Mouse (Mus musculus) liver, embryonic 11.5 days (tissue): ENCODE results near the gene Itpkc. TPM values are rescaled to one million over a fixed set of nuclear protein-coding genes. Genes with fewer than 3 reads are reported as not detected.
A peak's percentile ranks its signal among the peaks of the same experiment; 100 is the strongest.

ENCODE experiments used
- ATAC-seq: fragments of 200-750 bp; cut with Nextera tagmentation; replicated peaks from 2 replicates; pipeline ENCODE4 v1.8.0; 2017; ENCODE audit warnings: moderate number of reproducible peaks, mild to moderate bottlenecking, moderate TSS enrichment, moderate library complexity; ENCODE audit not compliant: low FRiP score
- DNase-seq: peaks from one replicate; pipeline ENCODE4 v3.0.0-alpha.2; 2017; ENCODE audit warnings: low spot score
- H3K27ac ChIP-seq: fragments of 300-500 bp; sonication (generic); 2 replicates; pipeline ENCODE4 v1.5.1; 2014; ENCODE audit warnings: mild to moderate bottlenecking, low read depth, low read length, control low read depth
- H3K27me3 ChIP-seq: fragments of 300-500 bp; sonication (generic); replicated peaks from 2 replicates; pipeline ENCODE4 v1.6.1; 2014; ENCODE audit warnings: low read length, mixed read lengths; ENCODE audit not compliant: control insufficient read depth, insufficient read depth
- H3K36me3 ChIP-seq: fragments of 300-500 bp; sonication (generic); 2 replicates; pipeline ENCODE4 v1.6.1; 2014; ENCODE audit warnings: mild to moderate bottlenecking, low read length, moderate library complexity, mixed read lengths; ENCODE audit not compliant: control insufficient read depth, insufficient read depth
- H3K4me1 ChIP-seq: fragments of 300-500 bp; sonication (generic); replicated peaks from 2 replicates; pipeline ENCODE4 v1.6.1; 2014; ENCODE audit warnings: low read length, mixed read lengths; ENCODE audit not compliant: control insufficient read depth, insufficient read depth
- H3K4me2 ChIP-seq: fragments of 300-500 bp; sonication (generic); 2 replicates; pipeline ENCODE4 v1.6.1; 2014; ENCODE audit warnings: mild to moderate bottlenecking, control low read depth, moderate library complexity
- H3K4me3 ChIP-seq: fragments of 300-500 bp; sonication (generic); 2 replicates; pipeline ENCODE4 v1.5.1; 2014; ENCODE audit warnings: low read depth, low read length, control low read depth
- H3K9ac ChIP-seq: fragments of 300-500 bp; sonication (generic); 2 replicates; pipeline ENCODE4 v1.6.1; 2014; ENCODE audit warnings: low read depth, low read length, control low read depth
- H3K9me3 ChIP-seq: fragments of 300-500 bp; sonication (generic); 2 replicates; pipeline ENCODE4 v1.6.1; 2016; ENCODE audit warnings: low read length, inconsistent platforms, mixed read lengths; ENCODE audit not compliant: control insufficient read depth
- WGBS: fragments of 180-500 bp; shearing (Covaris S2); extraction: QIAGEN DNeasy Blood & Tissue Kit; methylation state at CpG from one replicate; pipeline ENCODE4 v1.1.7; 2014; 5-methylcytosine and 5-hydroxymethylcytosine counted together
- polyA plus RNA-seq: library from polyadenylated mRNA; unstranded; fragments of >200 nt; fragmentation: Nextera tagmentation; extraction: Ambion mirVana; gene quantifications from 2 replicates; pipeline ENCODE4 v1.2.1, GENCODE M21; 2014

Gene Itpkc
- polyA plus RNA-seq, 1 experiment from 2014 or later = 3.5 TPM

DNA sequence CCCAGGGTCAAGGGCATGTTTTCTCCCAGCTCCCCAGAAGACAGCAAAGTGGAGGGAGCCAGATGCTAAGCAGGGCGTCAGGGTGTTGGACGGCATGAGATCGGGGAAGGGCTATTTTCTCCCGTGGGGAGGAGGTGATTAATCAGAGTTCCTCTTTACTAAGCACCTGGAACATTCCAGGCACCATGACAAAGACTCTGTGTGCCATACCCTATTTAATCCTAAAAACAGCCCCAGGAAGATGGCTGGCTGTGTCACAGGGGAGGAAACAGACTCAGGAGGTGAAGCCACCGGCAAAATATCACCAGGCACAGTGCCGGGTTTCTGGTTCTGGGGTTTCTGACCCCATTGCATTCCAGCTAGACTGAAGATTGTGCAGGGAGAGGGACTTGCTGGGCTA is 6.5 kb downstream of the Itpkc start:
- Histone ChIP-seq H3K4me3 (no peak overlapping the region), H3K9ac (no peak overlapping the region), H3K4me1 (peaks cover 43% of the 10 kb centered on the region), H3K27me3 (no peaks in the 10 kb centered on the region), H3K27ac (no peak overlapping the region), H3K9me3 (no peaks in the 10 kb centered on the region), H3K4me2 (no peak overlapping the region), H3K36me3 (peaks cover under 1% of the 10 kb centered on the region; the same call in 1 of the 2 replicates)
- no peak for DNase-seq
- ATAC-seq = no peak
- 78% methylated on average over 6 of the region's 6 CpGs for WGBS

- Histone ChIP-seq H3K36me3 (peaks cover 3% of the 10 kb centered on the region; the same call in 1 of the 2 replicates), H3K4me2 (no peak overlapping the region), H3K27ac (no peak overlapping the region), H3K9me3 (no peaks in the 10 kb centered on the region), H3K4me1 (peaks cover 25% of the 10 kb centered on the region), H3K27me3 (no peaks in the 10 kb centered on the region), H3K4me3 (no peak overlapping the region), H3K9ac (no peak overlapping the region)
- DNase-seq = no peak
- 69% methylated on average over 11 of the region's 11 CpGs for WGBS
- ATAC-seq = peak; percentile 48
Observed at GRCm38 (mm10) chr7:27219937-27220336, 8.5 kb downstream of the Itpkc start.

GRCm38 (mm10) chr7:27218586-27218985 is 9.9 kb downstream of the Itpkc start:
- 83% methylated on average over 7 of the region's 7 CpGs for WGBS
- no peak overlapping the region for H3K27ac ChIP-seq
- ATAC-seq (no peak), DNase-seq (no peak)
- no peak overlapping the region for H3K9ac ChIP-seq
- no peaks in the 10 kb centered on the region for H3K9me3 ChIP-seq
- H3K4me1 ChIP-seq = peaks cover 19% of the 10 kb centered on the region
- H3K27me3 ChIP-seq = no peaks in the 10 kb centered on the region
- H3K4me3 ChIP-seq = no peak overlapping the region
- peaks cover 3% of the 10 kb centered on the region; the same call in 1 of the 2 replicates for H3K36me3 ChIP-seq
- no peak overlapping the region for H3K4me2 ChIP-seq

DNA sequence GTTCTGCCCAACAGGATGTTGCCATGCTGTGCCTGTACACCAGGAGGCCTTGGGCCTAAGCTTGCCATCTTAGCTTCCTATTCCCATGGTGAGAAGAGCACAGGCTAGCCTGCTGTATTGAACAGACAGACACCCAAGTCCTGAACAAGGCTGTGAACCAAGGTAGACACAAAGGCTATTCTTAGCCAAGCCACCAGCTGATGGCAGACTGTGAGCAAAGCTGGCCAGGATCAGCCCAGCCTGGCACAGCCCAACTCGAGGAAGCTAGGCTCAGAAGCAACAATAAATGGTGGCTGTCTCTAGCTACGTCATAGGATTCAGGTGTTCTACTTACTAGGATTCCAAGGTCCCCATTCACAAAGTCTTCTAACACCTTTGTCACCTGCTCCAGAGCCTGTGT is 15.8 kb downstream of the Itpkc start:
- ATAC-seq = no peak
- H3K36me3 ChIP-seq = peaks cover 16% of the 10 kb centered on the region; the same call in 1 of the 2 replicates
- DNase-seq = no peak
- no peaks in the 10 kb centered on the region for H3K9me3 ChIP-seq
- 83% methylated on average over 2 of the region's 2 CpGs for WGBS
- H3K27me3 ChIP-seq = no peaks in the 10 kb centered on the region
- H3K4me1 ChIP-seq = no peaks in the 10 kb centered on the region
- no peak overlapping the region for H3K4me2 ChIP-seq
- H3K27ac ChIP-seq = no peak overlapping the region
- H3K4me3 ChIP-seq = no peak overlapping the region
- no peak overlapping the region for H3K9ac ChIP-seq

- Histone ChIP-seq H3K36me3 (0 out of 2 replicates have a peak, but pooled peaks cover 4% of the 10 kb centered on the region), H3K9me3 (no peaks in the 10 kb centered on the region), H3K4me3 (no peak overlapping the region), H3K27me3 (no peaks in the 10 kb centered on the region), H3K4me1 (no peaks in the 10 kb centered on the region), H3K4me2 (no peak overlapping the region), H3K9ac (no peak overlapping the region), H3K27ac (no peak overlapping the region)
- ATAC-seq = no peak
- no peak for DNase-seq
- 94% methylated on average over 8 of the region's 8 CpGs for WGBS
Observed at GRCm38 (mm10) chr7:27203730-27204449, 24.6 kb downstream of the Itpkc start.

DNA sequence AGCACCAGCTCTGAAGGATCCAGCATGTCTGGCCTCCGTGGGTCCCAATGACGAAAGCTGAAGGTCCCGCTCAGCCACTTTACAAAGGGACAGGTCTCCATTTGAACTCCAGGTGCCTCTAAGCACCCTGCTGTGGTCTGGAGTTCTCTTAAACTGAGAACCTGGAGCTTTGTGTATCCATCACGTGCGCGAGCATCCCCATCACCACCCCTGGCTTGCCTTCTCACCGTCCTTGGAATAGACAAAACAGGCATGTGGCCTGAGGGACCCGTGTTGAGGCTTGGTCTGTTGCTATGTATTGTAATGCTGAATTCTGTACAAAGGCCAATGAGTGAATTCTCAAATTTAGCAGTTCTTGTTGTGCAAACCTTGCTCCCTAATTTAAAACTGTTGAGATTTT is 29.7 kb downstream of the Itpkc start:
- H3K9ac ChIP-seq = no peak overlapping the region
- no peaks in the 10 kb centered on the region for H3K27me3 ChIP-seq
- no peak for ATAC-seq
- H3K9me3 ChIP-seq = no peaks in the 10 kb centered on the region
- DNase-seq = no peak
- peaks cover 8% of the 10 kb centered on the region; the same call in 1 of the 2 replicates for H3K36me3 ChIP-seq
- H3K27ac ChIP-seq = no peak overlapping the region
- peaks cover 19% of the 10 kb centered on the region for H3K4me1 ChIP-seq
- no peak overlapping the region for H3K4me2 ChIP-seq
- WGBS = 96% methylated on average over 8 of the region's 8 CpGs
- H3K4me3 ChIP-seq = no peak overlapping the region

GRCm38 (mm10) chr7:27198355-27198754 is 30.1 kb downstream of the Itpkc start:
- Histone ChIP-seq H3K4me3 (no peak overlapping the region), H3K27ac (no peak overlapping the region), H3K9ac (no peak overlapping the region), H3K4me2 (no peak overlapping the region), H3K9me3 (no peaks in the 10 kb centered on the region), H3K36me3 (peaks cover 9% of the 10 kb centered on the region; the same call in 1 of the 2 replicates), H3K27me3 (no peaks in the 10 kb centered on the region), H3K4me1 (peaks cover 19% of the 10 kb centered on the region)
- DNase-seq (no peak), ATAC-seq (no peak)

DNA sequence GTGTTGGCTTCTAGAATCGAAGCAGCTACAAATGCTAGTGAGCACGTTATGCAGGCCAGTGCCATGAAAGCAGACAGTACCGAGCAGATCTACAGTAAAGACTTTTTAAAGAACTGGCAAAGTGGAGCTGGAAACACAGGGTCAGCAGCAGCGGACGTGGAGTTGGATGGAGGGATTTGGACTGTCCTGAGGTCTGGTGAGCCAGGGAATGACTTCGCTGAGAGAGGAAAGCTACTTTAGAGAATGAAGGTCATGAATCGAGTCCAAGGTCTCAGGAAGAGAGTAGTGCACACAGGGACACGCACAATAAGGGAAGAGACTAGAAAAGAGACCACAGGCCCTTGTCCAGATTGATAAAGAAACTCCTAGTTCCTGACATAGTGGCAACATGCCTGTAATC is 30.8 kb downstream of the Itpkc start:
- H3K36me3 ChIP-seq = peaks cover 14% of the 10 kb centered on the region
- H3K27ac ChIP-seq = no peak overlapping the region; the same call in 1 of the 2 replicates
- no peak overlapping the region; the same call in 1 of the 2 replicates for H3K9ac ChIP-seq
- 92% methylated on average over 8 of the region's 8 CpGs for WGBS
- no peaks in the 10 kb centered on the region for H3K9me3 ChIP-seq
- ATAC-seq (no peak), DNase-seq (no peak)
- no peaks in the 10 kb centered on the region for H3K27me3 ChIP-seq
- no peak overlapping the region for H3K4me3 ChIP-seq
- H3K4me2 ChIP-seq = no peak overlapping the region
- H3K4me1 ChIP-seq = peaks cover 19% of the 10 kb centered on the region

GRCm38 (mm10) chr7:27197136-27197535 is 31.3 kb downstream of the Itpkc start:
- 81% methylated on average over 3 of the region's 3 CpGs for WGBS
- H3K9ac ChIP-seq = no peak overlapping the region; the same call in 1 of the 2 replicates
- no peak overlapping the region for H3K27ac ChIP-seq
- H3K4me1 ChIP-seq = peaks cover 19% of the 10 kb centered on the region
- DNase-seq (no peak), ATAC-seq (no peak)
- H3K36me3 ChIP-seq = peaks cover 19% of the 10 kb centered on the region
- no peaks in the 10 kb centered on the region for H3K27me3 ChIP-seq
- H3K4me3 ChIP-seq = 0 out of 2 replicates have a peak overlapping the region, but pooled peaks have one; percentile 78
- no peaks in the 10 kb centered on the region for H3K9me3 ChIP-seq
- no peak overlapping the region for H3K4me2 ChIP-seq
